Mouse (Mus musculus) G1E (cell line): ENCODE data around the gene Rbm14. TPM values are rescaled to one million over a fixed set of nuclear protein-coding genes. Genes with fewer than 3 reads are reported as not detected.
A peak's percentile ranks its signal among the peaks of the same experiment; 100 is the strongest.

Experiments
- ATAC-seq: 2 replicates; pipeline ENCODE4 v1.8.0; 2016; ENCODE audit warnings: mild to moderate bottlenecking; ENCODE audit not compliant: insufficient number of reproducible peaks, poor library complexity, low FRiP score, severe bottlenecking; ENCODE audit errors: extremely low read depth
- DNase-seq: peaks from one replicate; pipeline ENCODE4 v3.0.0; 2012; ENCODE audit warnings: low spot score
- H3K27me3 ChIP-seq: 2 replicates; pipeline ENCODE4 v1.6.1; 2012; ENCODE audit warnings: mild to moderate bottlenecking, low read length, inconsistent platforms; ENCODE audit not compliant: insufficient read depth
- H3K36me3 ChIP-seq: replicated peaks from 2 replicates; pipeline ENCODE3; 2012; ENCODE audit warnings: mild to moderate bottlenecking, inconsistent platforms
- H3K4me1 ChIP-seq: 2 replicates; pipeline ENCODE4 v1.6.1; 2012; ENCODE audit warnings: low read depth, low read length, inconsistent platforms, mixed read lengths; ENCODE audit not compliant: insufficient read depth
- H3K4me3 ChIP-seq: 2 replicates; pipeline ENCODE4 v1.5.1; 2012; ENCODE audit warnings: low read depth, mild to moderate bottlenecking, inconsistent platforms, low read length, moderate library complexity, mixed read lengths
- H3K9me3 ChIP-seq: replicated peaks from 2 replicates; pipeline ENCODE4 v1.6.1; 2012; ENCODE audit warnings: inconsistent platforms
- CTCF ChIP-seq: IDR thresholded peaks from 2 replicates; pipeline ENCODE4 v1.5.1; 2012; ENCODE audit warnings: low read depth, low read length, inconsistent platforms, mixed read lengths
- GATA1 ChIP-seq: IDR thresholded peaks from 2 replicates; pipeline ENCODE4 v1.6.1; 2012; ENCODE audit warnings: borderline replicate concordance, low read length, inconsistent platforms, mixed read lengths
- GATA2 ChIP-seq: IDR thresholded peaks from 2 replicates; pipeline ENCODE4 v1.6.1; 2012; ENCODE audit warnings: low read depth, low read length, inconsistent platforms, borderline replicate concordance
- POLR2AphosphoS5 ChIP-seq: IDR thresholded peaks from 2 replicates; pipeline ENCODE4 v1.6.1; 2012; ENCODE audit warnings: low read depth, low read length, inconsistent platforms; ENCODE audit not compliant: insufficient replicate concordance
- TAL1 ChIP-seq: conservative IDR thresholded peaks from 2 replicates; pipeline ENCODE4 v1.6.1; 2012; ENCODE audit warnings: low read depth, low read length, inconsistent platforms, mixed read lengths
- polyA plus RNA-seq: library from polyadenylated mRNA; stranded (reverse); fragments of >175 nt; gene quantifications from 2 replicates; pipeline ENCODE4 v1.2.3, GENCODE M21; 2012
- total RNA-seq, 2 experiments: library from RNA; stranded (forward) in 1 of 2; stranded (reverse) in 1 of 2; fragments of 200-1000 nt in 1 of 2; fragments of >200 nt in 1 of 2; fragmentation: Nextera tagmentation in 1 of 2; gene quantifications; 2 replicates each; pipeline ENCODE4 v1.2.3; 2014 to 2017

The Rbm14 gene
- total and polyA plus RNA-seq, 3 experiments: 28.2 to 82.1 (median 55.3) TPM

DNA sequence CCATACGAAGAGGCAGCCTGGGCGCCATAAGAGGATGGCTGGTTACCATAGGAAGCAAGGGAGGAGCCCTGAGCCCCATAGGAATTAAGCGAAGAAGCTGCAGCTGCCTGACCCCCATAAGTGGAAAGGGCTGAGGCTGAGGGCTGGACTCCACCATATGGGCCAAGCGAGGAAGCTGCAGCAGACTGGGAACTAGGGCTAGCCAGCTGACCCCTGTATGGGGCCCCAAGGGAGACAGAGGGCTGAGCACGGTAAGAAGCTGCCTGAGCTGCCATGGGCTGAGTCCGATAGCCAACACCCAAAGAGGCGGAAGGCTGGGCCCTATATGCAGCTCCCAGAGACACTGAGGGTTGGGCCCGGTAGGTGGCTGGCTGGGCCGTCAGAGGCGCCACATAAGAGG, 8.2 kb downstream of the Rbm14 start:
- peaks cover 88% of the 10 kb centered on the region for H3K36me3 ChIP-seq
- TF ChIP-seq POLR2AphosphoS5 (no peak), GATA1 (no peak), CTCF (no peak), GATA2 (no peak), TAL1 (no peak)
- H3K9me3 ChIP-seq: no peaks in the 10 kb centered on the region
- H3K27me3 ChIP-seq: no peaks in the 10 kb centered on the region
- H3K4me3 ChIP-seq: no peak overlapping the region; the same call in 1 of the 2 replicates
- no peak for ATAC-seq
- DNase-seq: no peak
- peaks cover 71% of the 10 kb centered on the region for H3K4me1 ChIP-seq

- H3K4me3 ChIP-seq: no peak overlapping the region; the same call in 1 of the 2 replicates
Observed at GRCm38 (mm10) chr19:4802691-4803091, 8.7 kb downstream of the Rbm14 start.

DNA sequence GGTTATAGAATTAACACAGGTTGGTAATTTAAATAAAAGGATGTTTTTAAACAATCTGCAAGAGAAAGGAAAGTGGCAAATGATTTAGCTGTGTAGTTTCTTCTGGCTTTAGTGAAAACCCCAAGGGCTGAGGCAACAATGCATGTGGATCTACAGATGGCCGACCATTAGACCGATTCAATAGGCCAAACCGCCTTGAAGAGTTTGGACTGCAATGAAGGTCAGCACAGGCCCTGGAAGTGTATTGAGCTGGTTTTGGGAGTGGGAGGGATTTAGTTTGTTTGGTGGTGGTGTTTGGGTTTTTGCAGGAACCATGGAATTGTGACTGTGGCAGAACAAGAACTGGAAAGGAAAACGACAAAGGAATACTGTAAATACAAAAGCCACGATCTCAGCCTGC, 12.4 kb downstream of the Rbm14 start:
- DNase-seq: no peak
- Histone ChIP-seq H3K36me3 (peaks cover 84% of the 10 kb centered on the region), H3K4me3 (no peak overlapping the region), H3K4me1 (peaks cover 77% of the 10 kb centered on the region), H3K9me3 (no peaks in the 10 kb centered on the region), H3K27me3 (no peaks in the 10 kb centered on the region)
- TF ChIP-seq GATA2 (no peak), TAL1 (no peak)
- no peak for ATAC-seq

More at GRCm38 (mm10) chr19:4802691-4803091, 8.7 kb downstream of the Rbm14 start:
- Histone ChIP-seq H3K4me1 (peaks cover 70% of the 10 kb centered on the region), H3K27me3 (no peaks in the 10 kb centered on the region), H3K9me3 (no peaks in the 10 kb centered on the region), H3K36me3 (peaks cover 88% of the 10 kb centered on the region)
- no peak for ATAC-seq
- DNase-seq: no peak
- TF ChIP-seq GATA1 (no peak), TAL1 (no peak), POLR2AphosphoS5 (no peak), GATA2 (no peak), CTCF (no peak)

GRCm38 (mm10) chr19:4797846-4798245, 13.6 kb downstream of the Rbm14 start:
- no peak for TF ChIP-seq GATA2
- TF ChIP-seq CTCF: no peak
- TF ChIP-seq POLR2AphosphoS5: no peak
- no peak for TF ChIP-seq TAL1
- no peak for TF ChIP-seq GATA1
- Histone ChIP-seq H3K36me3 (peaks cover 76% of the 10 kb centered on the region), H3K4me3 (no peak overlapping the region), H3K4me1 (peaks cover 67% of the 10 kb centered on the region), H3K27me3 (no peaks in the 10 kb centered on the region), H3K9me3 (no peaks in the 10 kb centered on the region)
- ATAC-seq (no peak), DNase-seq (no peak)

DNA sequence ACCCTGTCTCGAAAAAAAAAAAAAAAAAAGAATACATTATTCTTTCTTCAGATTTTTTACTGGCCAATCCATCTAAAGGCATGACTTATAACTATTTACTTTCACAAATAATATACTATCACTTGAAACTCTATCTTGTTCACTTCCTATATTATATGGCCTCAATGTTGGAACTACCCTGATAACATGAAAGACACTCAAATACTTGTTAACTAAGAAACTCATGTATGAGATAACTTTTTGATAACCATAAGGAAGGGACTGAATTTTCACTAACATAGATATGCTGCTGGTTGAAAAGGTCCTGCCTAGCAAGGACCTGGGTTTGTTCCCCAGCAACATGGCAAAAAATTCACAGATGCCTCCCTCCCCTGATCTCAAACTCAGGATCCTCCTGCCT, 15.5 kb downstream of the Rbm14 start:
- TF ChIP-seq CTCF (no peak), TAL1 (no peak), GATA1 (no peak), GATA2 (no peak), POLR2AphosphoS5 (no peak)
- Histone ChIP-seq H3K9me3 (no peaks in the 10 kb centered on the region), H3K36me3 (peaks cover 75% of the 10 kb centered on the region), H3K4me3 (no peak overlapping the region), H3K4me1 (peaks cover 66% of the 10 kb centered on the region), H3K27me3 (no peaks in the 10 kb centered on the region)
- ATAC-seq: no peak
- no peak for DNase-seq

DNA sequence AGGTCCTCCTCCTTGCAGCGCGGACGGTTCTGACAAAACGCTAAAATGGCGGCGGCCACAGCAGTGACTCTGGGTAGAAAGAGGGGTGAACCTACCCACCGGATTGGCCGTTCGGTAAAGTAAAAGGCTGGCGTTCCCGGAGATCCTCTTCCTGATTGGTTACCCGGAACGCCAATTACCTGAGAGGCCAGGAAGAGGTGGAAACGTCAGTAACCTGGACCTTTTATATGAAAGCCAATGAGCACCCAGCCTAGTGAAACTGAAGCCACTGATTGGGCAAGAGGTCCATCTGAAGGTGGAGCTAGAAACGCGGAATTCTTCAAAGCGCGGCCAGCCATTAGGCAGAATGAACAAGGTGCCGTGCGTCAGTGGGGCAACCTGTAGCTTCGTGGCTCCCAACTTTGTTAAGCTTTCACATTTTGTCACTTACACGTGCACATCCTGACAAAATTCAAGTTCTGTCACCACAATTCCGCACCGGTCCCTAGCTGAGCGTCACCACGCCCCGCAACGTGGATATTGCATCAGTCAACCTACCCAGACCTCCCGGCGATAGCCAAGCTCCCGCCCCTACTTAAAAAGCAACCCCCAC, 17.5 kb downstream of the Rbm14 start, which contains the start of gene Rbm4:
Rbm4 (minus strand) TSS at position 71 of the 592 bp plus-strand sequence.
- DNase-seq: peak; percentile 95
- Histone ChIP-seq H3K9me3 (no peaks in the 10 kb centered on the region), H3K4me3 (peak within 1 kb of the TSS; percentile 78), H3K36me3 (peaks cover 72% of the 10 kb centered on the region), H3K4me1 (peaks cover 61% of the 10 kb centered on the region), H3K27me3 (no peaks in the 10 kb centered on the region)
- ATAC-seq: peak; percentile 99
- 0 out of 2 replicates have a peak, but pooled peaks have one; percentile 70 for TF ChIP-seq POLR2AphosphoS5
- TF ChIP-seq GATA1: no peak
- no peak for TF ChIP-seq CTCF
- TF ChIP-seq GATA2: no peak
- no peak for TF ChIP-seq TAL1

DNA sequence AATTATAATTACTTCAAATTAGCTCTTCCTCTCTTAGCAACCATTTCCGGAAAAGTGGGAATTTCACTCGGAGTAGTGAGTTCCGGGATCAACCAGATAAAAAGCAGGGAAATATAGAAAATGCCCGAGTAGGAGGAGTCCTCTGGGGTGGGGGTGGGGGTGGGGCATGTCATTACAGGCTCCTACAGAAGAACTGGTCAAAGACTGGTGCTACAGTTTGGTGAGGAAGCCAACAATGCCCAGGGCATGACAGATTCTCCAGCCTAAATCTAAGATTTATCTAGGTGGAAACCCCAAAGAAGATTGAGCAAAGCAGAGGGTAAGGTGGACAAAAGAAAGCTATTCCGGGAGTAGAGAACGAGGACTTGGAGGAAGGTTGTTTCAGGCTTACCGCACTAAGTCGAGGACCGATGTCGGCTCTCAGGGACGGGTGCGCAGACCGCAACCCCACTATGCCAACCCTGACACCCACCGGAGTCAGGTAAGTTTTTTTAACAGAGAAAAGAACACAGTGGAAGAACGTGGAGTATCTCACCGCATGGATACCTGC, 18.1 kb downstream of the Rbm14 start:
- Histone ChIP-seq H3K36me3 (peaks cover 71% of the 10 kb centered on the region), H3K27me3 (no peaks in the 10 kb centered on the region), H3K4me1 (peaks cover 60% of the 10 kb centered on the region), H3K9me3 (no peaks in the 10 kb centered on the region), H3K4me3 (peak overlapping the region; percentile 78)
- DNase-seq: peak; percentile 19
- no peak for TF ChIP-seq CTCF
- TF ChIP-seq TAL1: no peak
- TF ChIP-seq POLR2AphosphoS5: no peak; the same call in 1 of the 2 replicates
- ATAC-seq: no peak
